ENCODE assay signal across 12 mouse cellular contexts in the genomic region with DNA sequence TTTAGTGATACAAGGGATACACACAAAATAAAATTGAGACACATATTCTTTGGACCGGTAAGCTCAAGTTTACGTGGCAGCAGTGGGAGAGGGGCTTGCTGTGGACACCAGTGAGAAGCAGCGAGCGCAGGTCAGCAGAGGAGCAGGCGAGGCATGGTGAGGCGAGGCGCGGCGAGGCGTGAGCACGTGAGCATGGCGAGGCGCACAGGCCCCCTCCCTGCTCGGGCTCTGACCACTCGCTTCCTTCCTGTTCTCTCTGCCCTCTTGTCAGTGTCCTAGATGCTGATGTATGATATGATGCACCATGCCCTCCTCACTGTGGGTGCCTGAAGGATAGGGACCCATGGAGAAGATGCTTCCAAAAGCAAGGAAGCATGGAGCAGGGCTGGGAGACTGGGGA. TPM values are rescaled to one million over a fixed set of nuclear protein-coding genes. Genes with fewer than 3 reads are reported as not detected.
DNase-seq lines count a peak whose midpoint lies in the region; ATAC-seq lines count a peak whose summit lies in the region.
"Had no signal": no experiment of that assay in that cellular context is flagged by ENCODE, and none has a peak within 500 bp of the region (broad histone marks: within the 10 kb centered on the region; RNA-seq: fewer than 3 reads in every experiment).

No protein-coding gene starts in this region.

- H3K36me3 ChIP-seq in heart, embryonic 12.5 days: peaks cover 16% of the 10 kb centered on the region

- no peaks in the 10 kb centered on the region for H3K27me3 ChIP-seq in heart, embryonic 12.5 days (replicated peaks)
- H3K27me3 ChIP-seq: forebrain, embryonic 12.5 days; intestine, embryonic 15.5 days had no signal

- peak; percentile 12 for DNase-seq in layer of hippocampus, adult 11-12 months (ENCODE audit: low spot score)
- DNase-seq in layer of hippocampus, postnatal 36 days: no peak
- no peak for DNase-seq in Muller cell, postnatal 12 days (ENCODE audit: inconsistent ontology term)
- no peak for DNase-seq in ovary, postnatal 10 days (ENCODE audit: low spot score)
- DNase-seq in layer of hippocampus, adult 9-10 months (ENCODE audit: low spot score): no peak
- DNase-seq: cerebellum, adult 18-20 months; lung, embryonic 14.5 days had no signal

- no peak overlapping the region for H3K4me2 ChIP-seq in heart, embryonic 12.5 days
- H3K4me2 ChIP-seq: forebrain, embryonic 12.5 days; intestine, embryonic 15.5 days; lung, embryonic 14.5 days had no signal

- ATAC-seq in CD4-positive, CD25-positive, alpha-beta regulatory T cell, adult 4 months: peak; percentile 7
- ATAC-seq in heart, embryonic 12.5 days (ENCODE audit: insufficient number of reproducible peaks, low FRiP score): no peak
- ATAC-seq in megakaryocyte, adult 5-6 weeks (ENCODE audit: poor library complexity, severe bottlenecking): peak; percentile 97

- H3K9me3 ChIP-seq in heart, embryonic 12.5 days (replicated peaks): no peaks in the 10 kb centered on the region
- H3K9me3 ChIP-seq: forebrain, embryonic 12.5 days; intestine, embryonic 15.5 days had no signal

- H3K27ac ChIP-seq in heart, embryonic 12.5 days (ENCODE audit: poor library complexity, severe bottlenecking): peak overlapping the region; percentile 39; the same call in 1 of the 2 replicates
- H3K27ac ChIP-seq: forebrain, embryonic 12.5 days; intestine, embryonic 15.5 days had no signal

- H3K9ac ChIP-seq in heart, embryonic 12.5 days: no peak overlapping the region
- H3K9ac ChIP-seq: forebrain, embryonic 12.5 days; intestine, embryonic 15.5 days; lung, embryonic 14.5 days had no signal

- H3K4me3 ChIP-seq in heart, embryonic 12.5 days: no peak overlapping the region
- H3K4me3 ChIP-seq: forebrain, embryonic 12.5 days; intestine, embryonic 15.5 days had no signal

- WGBS in heart, embryonic 12.5 days: 91% methylated on average over 15 of the region's 15 CpGs

- H3K4me1 ChIP-seq in heart, embryonic 12.5 days (replicated peaks): peaks cover 64% of the 10 kb centered on the region
- H3K4me1 ChIP-seq: intestine, embryonic 15.5 days had no signal

RNA-seq across cellular contexts. Expression of a gene that starts 43.6 kb away (rescaled TPM):
- total RNA-seq in layer of hippocampus, postnatal 36 days (2021): under 1 TPM; 0.37 to 0.46 TPM
- 1 to 10 TPM; 1.1 to 1.2 TPM for polyA plus RNA-seq in CD4-positive, CD25-positive, alpha-beta regulatory T cell, adult 4 months (2017; shearing (Covaris generic))
- polyA plus RNA-seq in heart, embryonic 12.5 days (2016; fragmentation: Nextera tagmentation; extraction: Ambion mirVana): 85.3 and 92.7 TPM in 2 replicates
- total RNA-seq in megakaryocyte, adult 5-6 weeks (2015): 0.32 and 0.49 TPM in 2 replicates
- total RNA-seq in megakaryocyte, adult 5-6 weeks (2017): 0.45 and 0.99 TPM in 2 replicates
